Mouse (Mus musculus) stomach, postnatal 0 days (tissue): Measurements from ENCODE around the gene Ccn6. TPM values are rescaled to one million over a fixed set of nuclear protein-coding genes. Genes with fewer than 3 reads are reported as not detected.
A peak's percentile ranks its signal among the peaks of the same experiment; 100 is the strongest.

Experiments
- ATAC-seq: fragments of 200-750 bp; cut with Nextera tagmentation; 2 replicates; pipeline ENCODE4 v1.8.0; 2017; ENCODE audit not compliant: low FRiP score, low TSS enrichment
- DNase-seq: peaks from one replicate; pipeline ENCODE4 v3.0.0-alpha.2; 2016; ENCODE audit warnings: low spot score
- H3K27ac ChIP-seq: fragments of 300-500 bp; sonication (generic); replicated peaks from 2 replicates; pipeline ENCODE4 v1.5.1; 2014; ENCODE audit warnings: mild to moderate bottlenecking, control low read depth
- H3K27me3 ChIP-seq: fragments of 300-500 bp; sonication (generic); 2 replicates; pipeline ENCODE4 v1.6.1; 2014; ENCODE audit warnings: low read length; ENCODE audit not compliant: control insufficient read depth, insufficient read depth
- H3K36me3 ChIP-seq: fragments of 300-500 bp; sonication (generic); 2 replicates; pipeline ENCODE4 v1.6.1; 2014; ENCODE audit warnings: low read length, mixed read lengths; ENCODE audit not compliant: control insufficient read depth, insufficient read depth
- H3K4me1 ChIP-seq: fragments of 300-500 bp; sonication (generic); replicated peaks from 2 replicates; pipeline ENCODE4 v1.6.1; 2014; ENCODE audit warnings: antibody characterized with exemption; ENCODE audit not compliant: control insufficient read depth, insufficient read depth
- H3K4me2 ChIP-seq: fragments of 300-500 bp; sonication (generic); replicated peaks from 2 replicates; pipeline ENCODE4 v1.6.1; 2014; ENCODE audit warnings: low read depth, mild to moderate bottlenecking, control low read depth, moderate library complexity
- H3K4me3 ChIP-seq: fragments of 300-500 bp; sonication (generic); 2 replicates; pipeline ENCODE4 v1.5.1; 2014; ENCODE audit warnings: low read depth, low read length, control low read depth
- H3K9ac ChIP-seq: fragments of 300-500 bp; sonication (generic); 2 replicates; pipeline ENCODE4 v1.6.1; 2014; ENCODE audit warnings: mild to moderate bottlenecking, low read length, control low read depth, mixed read lengths
- H3K9me3 ChIP-seq: fragments of 300-500 bp; sonication (generic); 2 replicates; pipeline ENCODE4 v1.6.1; 2016; ENCODE audit warnings: low read length; ENCODE audit not compliant: control insufficient read depth
- CTCF ChIP-seq: IDR thresholded peaks from 2 replicates; pipeline ENCODE4 v1.5.1; 2016; ENCODE audit warnings: antibody characterized with exemption, low read depth, mild to moderate bottlenecking, moderate library complexity
- EP300 ChIP-seq: optimal IDR thresholded peaks from 2 replicates; pipeline ENCODE3; 2016; ENCODE audit warnings: antibody characterized with exemption
- WGBS: fragments of 180-500 bp; shearing (Covaris S2); extraction: QIAGEN DNeasy Blood & Tissue Kit; methylation state at CpG from one replicate; pipeline ENCODE4 v1.1.7; 2014; 5-methylcytosine and 5-hydroxymethylcytosine counted together
- polyA plus RNA-seq: library from polyadenylated mRNA; unstranded; fragments of >200 nt; fragmentation: Nextera tagmentation; extraction: Ambion mirVana; gene quantifications from 2 replicates; pipeline ENCODE4 v1.2.1, GENCODE M21; 2015

Ccn6 gene
- polyA plus RNA-seq, 1 experiment from 2014 or later = 0.10 TPM

- Histone ChIP-seq H3K4me2 (no peak overlapping the region), H3K4me3 (no peak overlapping the region), H3K36me3 (0 out of 2 replicates have a peak, but pooled peaks cover 5% of the 10 kb centered on the region), H3K9ac (no peak overlapping the region), H3K27me3 (no peaks in the 10 kb centered on the region), H3K27ac (no peak overlapping the region), H3K9me3 (no peaks in the 10 kb centered on the region), H3K4me1 (no peaks in the 10 kb centered on the region)
- ATAC-seq (no peak), DNase-seq (no peak)
- TF ChIP-seq EP300 = no peak
- no peak for TF ChIP-seq CTCF
- 86% methylated on average over 12 of the region's 12 CpGs for WGBS
These were observed 21.4 kb downstream of the Ccn6 start for GRCm38 (mm10) chr10:39142216-39142615.

GRCm38 (mm10) chr10:39141401-39141800, 22.2 kb downstream of the Ccn6 start:
- no peak for DNase-seq
- Histone ChIP-seq H3K4me1 (no peaks in the 10 kb centered on the region), H3K9me3 (no peaks in the 10 kb centered on the region), H3K4me2 (no peak overlapping the region), H3K36me3 (0 out of 2 replicates have a peak, but pooled peaks cover 5% of the 10 kb centered on the region), H3K27ac (no peak overlapping the region), H3K27me3 (no peaks in the 10 kb centered on the region), H3K9ac (no peak overlapping the region), H3K4me3 (no peak overlapping the region)
- WGBS = 80% methylated on average over 2 of the region's 2 CpGs
- TF ChIP-seq CTCF (no peak), EP300 (no peak)
- no peak for ATAC-seq

- Histone ChIP-seq H3K9me3 (no peaks in the 10 kb centered on the region), H3K36me3 (0 out of 2 replicates have a peak, but pooled peaks cover 5% of the 10 kb centered on the region), H3K27ac (no peak overlapping the region), H3K9ac (no peak overlapping the region), H3K4me1 (no peaks in the 10 kb centered on the region), H3K27me3 (no peaks in the 10 kb centered on the region), H3K4me2 (no peak overlapping the region), H3K4me3 (no peak overlapping the region)
- DNase-seq (no peak), ATAC-seq (no peak)
- 68% methylated on average over 14 of the region's 14 CpGs for WGBS
- no peak for TF ChIP-seq CTCF
- TF ChIP-seq EP300 = no peak
These were observed 22.8 kb downstream of the Ccn6 start for GRCm38 (mm10) chr10:39140843-39141242.

GRCm38 (mm10) chr10:39138761-39139160, 24.8 kb downstream of the Ccn6 start:
- 0 out of 2 replicates have a peak, but pooled peaks cover 2% of the 10 kb centered on the region for H3K4me1 ChIP-seq
- TF ChIP-seq CTCF = no peak
- no peak for TF ChIP-seq EP300
- no peak overlapping the region for H3K4me2 ChIP-seq
- WGBS = 80% methylated on average over 6 of the region's 6 CpGs
- no peaks in the 10 kb centered on the region for H3K27me3 ChIP-seq
- H3K9me3 ChIP-seq = no peaks in the 10 kb centered on the region
- H3K27ac ChIP-seq = no peak overlapping the region
- H3K9ac ChIP-seq = no peak overlapping the region
- no peak overlapping the region for H3K4me3 ChIP-seq
- 0 out of 2 replicates have a peak, but pooled peaks cover 5% of the 10 kb centered on the region for H3K36me3 ChIP-seq
- DNase-seq = no peak
- no peak for ATAC-seq

- Histone ChIP-seq H3K4me1 (0 out of 2 replicates have a peak, but pooled peaks cover 2% of the 10 kb centered on the region), H3K27me3 (no peaks in the 10 kb centered on the region), H3K9ac (no peak overlapping the region), H3K36me3 (0 out of 2 replicates have a peak, but pooled peaks cover 4% of the 10 kb centered on the region), H3K27ac (no peak overlapping the region), H3K9me3 (no peaks in the 10 kb centered on the region), H3K4me2 (no peak overlapping the region), H3K4me3 (no peak overlapping the region)
- 69% methylated on average over 3 of the region's 3 CpGs for WGBS
- TF ChIP-seq EP300 (no peak), CTCF (no peak)
- ATAC-seq (no peak), DNase-seq (no peak)
These were observed 25.8 kb downstream of the Ccn6 start for GRCm38 (mm10) chr10:39137766-39138165.

GRCm38 (mm10) chr10:39133462-39134310, 29.9 kb downstream of the Ccn6 start, which contains the start of the genes Fam229b and Tube1:
Fam229b (minus strand) TSS chr10:39133914.
Tube1 (plus strand) TSS chr10:39133976.
- Histone ChIP-seq H3K27me3 (no peaks in the 10 kb centered on the region), H3K4me2 (peak within 1 kb of the TSS; percentile 81), H3K4me1 (0 out of 2 replicates have a peak, but pooled peaks cover 2% of the 10 kb centered on the region), H3K4me3 (peak within 1 kb of the TSS; percentile 71), H3K36me3 (no peaks in the 10 kb centered on the region), H3K9me3 (no peaks in the 10 kb centered on the region), H3K27ac (no peak within 1 kb of the TSS), H3K9ac (peak within 1 kb of the TSS; percentile 65)
- TF ChIP-seq EP300 = no peak
- no peak for TF ChIP-seq CTCF
- DNase-seq (peak; percentile 91), ATAC-seq (peak; percentile 94)
- 3% methylated on average over 47 of the region's 47 CpGs for WGBS
